Mouse (Mus musculus) megakaryocyte, embryonic 14.5 days (primary cell): Measurements from ENCODE around the gene Rbm6. TPM values are rescaled to one million over a fixed set of nuclear protein-coding genes. Genes with fewer than 3 reads are reported as not detected.

ENCODE experiments used
- H3K27me3 ChIP-seq: replicated peaks from 2 replicates; pipeline ENCODE3; 2012; ENCODE audit warnings: inconsistent platforms
- H3K36me3 ChIP-seq: replicated peaks from 2 replicates; pipeline ENCODE3; 2012; ENCODE audit warnings: low read length, inconsistent platforms, mixed read lengths
- H3K4me1 ChIP-seq: 2 replicates; pipeline ENCODE4 v1.6.1; 2012; ENCODE audit warnings: inconsistent platforms
- H3K4me3 ChIP-seq: replicated peaks from 2 replicates; pipeline ENCODE3; 2012; ENCODE audit warnings: moderate library complexity, mild to moderate bottlenecking, inconsistent platforms
- H3K9me3 ChIP-seq: 2 replicates; pipeline ENCODE4 v1.6.1; 2012; ENCODE audit warnings: inconsistent platforms
- FLI1 ChIP-seq: IDR thresholded peaks from 2 replicates; pipeline ENCODE4 v1.6.1; 2012; ENCODE audit warnings: low read length, inconsistent platforms, mixed read lengths
- GATA1 ChIP-seq: IDR thresholded peaks from 3 replicates; pipeline ENCODE4 v1.6.1; 2012; ENCODE audit warnings: mixed read lengths, low read length, inconsistent platforms, borderline replicate concordance
- polyA plus RNA-seq: library from polyadenylated mRNA; stranded (reverse); fragments of >175 nt; gene quantifications from 2 replicates; pipeline ENCODE4 v1.2.3, GENCODE M21; 2012; ENCODE audit warnings: low replicate concordance; ENCODE audit not compliant: insufficient read depth

Gene Rbm6
- polyA plus RNA-seq, 1 experiment: 14.7 TPM

- Histone ChIP-seq H3K4me3 (no peak overlapping the region), H3K36me3 (peaks cover 77% of the 10 kb centered on the region), H3K27me3 (no peaks in the 10 kb centered on the region), H3K4me1 (no peaks in the 10 kb centered on the region), H3K9me3 (no peaks in the 10 kb centered on the region)
- TF ChIP-seq FLI1 (no peak), GATA1 (no peak)
Observed at GRCm38 (mm10) chr9:107810985-107811384, 62.1 kb downstream of the Rbm6 start.

- H3K9me3 ChIP-seq: no peaks in the 10 kb centered on the region
- no peaks in the 10 kb centered on the region for H3K27me3 ChIP-seq
- peaks cover 85% of the 10 kb centered on the region for H3K36me3 ChIP-seq
- H3K4me1 ChIP-seq: peaks cover 8% of the 10 kb centered on the region; the same call in 1 of the 2 replicates
- no peak overlapping the region for H3K4me3 ChIP-seq
- TF ChIP-seq FLI1: no peak
- TF ChIP-seq GATA1: no peak
Observed at GRCm38 (mm10) chr9:107791714-107792113, 81.3 kb downstream of the Rbm6 start.

- Histone ChIP-seq H3K4me3 (no peak overlapping the region), H3K4me1 (peaks cover 4% of the 10 kb centered on the region; the same call in 1 of the 2 replicates), H3K27me3 (no peaks in the 10 kb centered on the region), H3K9me3 (no peaks in the 10 kb centered on the region), H3K36me3 (peaks cover 88% of the 10 kb centered on the region)
- TF ChIP-seq FLI1: no peak
- TF ChIP-seq GATA1: no peak
Observed at GRCm38 (mm10) chr9:107782536-107783203, 90.4 kb downstream of the Rbm6 start.

GRCm38 (mm10) chr9:107776809-107777208, 96.2 kb downstream of the Rbm6 start:
- Histone ChIP-seq H3K27me3 (no peaks in the 10 kb centered on the region), H3K36me3 (peaks cover 77% of the 10 kb centered on the region), H3K9me3 (no peaks in the 10 kb centered on the region), H3K4me3 (no peak overlapping the region), H3K4me1 (peaks cover 31% of the 10 kb centered on the region)
- TF ChIP-seq FLI1 (no peak), GATA1 (no peak)

- Histone ChIP-seq H3K4me1 (peaks cover 36% of the 10 kb centered on the region), H3K4me3 (no peak overlapping the region), H3K27me3 (no peaks in the 10 kb centered on the region), H3K9me3 (no peaks in the 10 kb centered on the region), H3K36me3 (peaks cover 57% of the 10 kb centered on the region)
- TF ChIP-seq FLI1: no peak
- no peak for TF ChIP-seq GATA1
Observed at GRCm38 (mm10) chr9:107774411-107774810, 98.6 kb downstream of the Rbm6 start.

GRCm38 (mm10) chr9:107771782-107772181, 101.3 kb downstream of the Rbm6 start:
- Histone ChIP-seq H3K27me3 (no peaks in the 10 kb centered on the region), H3K4me1 (peaks cover 40% of the 10 kb centered on the region), H3K36me3 (peaks cover 66% of the 10 kb centered on the region), H3K4me3 (peak overlapping the region; percentile 33), H3K9me3 (no peaks in the 10 kb centered on the region)
- no peak for TF ChIP-seq FLI1
- TF ChIP-seq GATA1: no peak

- peaks cover 32% of the 10 kb centered on the region for H3K4me1 ChIP-seq
- TF ChIP-seq GATA1 (no peak), FLI1 (no peak)
- H3K36me3 ChIP-seq: peaks cover 65% of the 10 kb centered on the region
- peak within 1 kb of the TSS; percentile 96 for H3K4me3 ChIP-seq
- H3K9me3 ChIP-seq: no peaks in the 10 kb centered on the region
- no peaks in the 10 kb centered on the region for H3K27me3 ChIP-seq
Observed at GRCm38 (mm10) chr9:107770374-107771290, 102.4 kb downstream of the Rbm6 start, which contains the start of gene Rbm5. TSS of gene Rbm5 (minus strand) at chr9:107770996.

GRCm38 (mm10) chr9:107770037-107770373, 103.0 kb downstream of the Rbm6 start:
- TF ChIP-seq GATA1: no peak
- TF ChIP-seq FLI1: no peak
- Histone ChIP-seq H3K9me3 (no peaks in the 10 kb centered on the region), H3K4me1 (peaks cover 33% of the 10 kb centered on the region), H3K36me3 (peaks cover 65% of the 10 kb centered on the region), H3K4me3 (peak overlapping the region; percentile 96), H3K27me3 (no peaks in the 10 kb centered on the region)

GRCm38 (mm10) chr9:107769445-107770000, 103.5 kb downstream of the Rbm6 start:
- H3K27me3 ChIP-seq: no peaks in the 10 kb centered on the region
- H3K36me3 ChIP-seq: peaks cover 65% of the 10 kb centered on the region
- peaks cover 34% of the 10 kb centered on the region for H3K4me1 ChIP-seq
- no peak for TF ChIP-seq FLI1
- TF ChIP-seq GATA1: no peak
- no peaks in the 10 kb centered on the region for H3K9me3 ChIP-seq
- peak overlapping the region; percentile 96 for H3K4me3 ChIP-seq
